Mouse (Mus musculus) right cerebral cortex, postnatal 14 days (tissue): ENCODE results near the gene Mettl15.
"Not testable (repeated sequence)": the region's sequence is repeated elsewhere in the genome, so short reads cannot be mapped to it uniquely, and the experiment has no call there.

ENCODE experiments used
- DNase-seq: peaks from one replicate; pipeline ENCODE4 v3.0.0; 2022

Mettl15 gene

DNA sequence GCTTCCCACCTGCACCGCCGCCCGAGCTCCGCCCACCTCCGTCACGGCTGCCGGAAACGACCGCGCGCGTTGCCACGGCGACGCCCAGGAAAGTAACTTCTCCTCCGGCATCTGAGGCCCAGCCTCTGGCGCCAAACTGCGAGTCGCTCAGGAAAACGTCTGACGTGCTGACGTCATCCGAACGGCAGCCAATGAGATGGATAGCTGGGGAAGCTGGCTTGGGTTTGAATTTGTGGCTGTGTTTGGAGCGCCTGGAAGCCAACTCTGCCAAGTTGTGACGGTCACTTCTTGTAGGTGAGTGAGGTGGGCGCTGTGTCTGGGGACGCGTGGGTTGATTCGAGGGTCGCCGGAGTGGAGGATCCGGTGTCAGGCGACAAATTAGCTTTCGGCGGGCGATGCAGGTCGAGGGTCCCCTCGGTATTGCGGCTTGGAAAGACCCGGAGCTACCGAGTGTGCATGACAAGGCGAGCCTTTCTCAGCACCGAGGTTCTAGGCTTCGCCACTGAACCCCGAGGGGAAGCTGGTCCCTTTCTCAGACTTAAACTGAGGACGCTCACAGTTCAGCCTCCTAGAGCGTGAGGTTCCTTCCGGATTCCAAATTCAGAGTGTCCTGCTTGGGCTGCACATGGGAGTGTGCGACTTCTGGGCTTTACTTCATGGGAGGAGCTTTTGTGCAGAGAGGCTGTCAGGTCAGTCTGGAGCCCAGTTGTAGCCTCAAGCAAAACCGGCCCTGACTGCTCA lies at the start of gene Mettl15, which contains the start of gene Kif18a:
Gene Mettl15 (minus strand): TSS at position 149 of the 741 bp plus-strand sequence.
Gene Kif18a (plus strand): TSS at position 139 of the 741 bp plus-strand sequence.
- DNase-seq, result peak; percentile 95

DNA sequence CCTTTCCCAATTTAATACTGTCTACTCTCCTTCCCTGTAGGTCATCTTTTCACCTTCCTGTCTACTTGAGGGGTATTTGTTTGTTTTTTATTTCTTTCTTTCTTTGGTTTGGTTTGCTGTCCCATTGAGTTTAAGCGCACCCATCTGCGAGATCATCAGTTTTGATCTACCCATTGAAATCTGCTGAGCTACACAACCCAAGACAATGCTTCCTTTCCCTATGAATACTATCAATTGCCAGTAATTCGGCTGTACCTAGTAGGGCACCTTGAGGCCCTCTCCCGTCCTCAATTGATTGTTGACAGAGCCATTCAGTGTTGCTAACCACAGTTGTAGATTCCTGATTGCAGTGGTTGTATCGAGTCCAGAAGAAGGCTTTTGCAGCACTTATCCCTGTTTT lies 30.8 kb upstream of the Mettl15 start:
- no peak for DNase-seq

DNA sequence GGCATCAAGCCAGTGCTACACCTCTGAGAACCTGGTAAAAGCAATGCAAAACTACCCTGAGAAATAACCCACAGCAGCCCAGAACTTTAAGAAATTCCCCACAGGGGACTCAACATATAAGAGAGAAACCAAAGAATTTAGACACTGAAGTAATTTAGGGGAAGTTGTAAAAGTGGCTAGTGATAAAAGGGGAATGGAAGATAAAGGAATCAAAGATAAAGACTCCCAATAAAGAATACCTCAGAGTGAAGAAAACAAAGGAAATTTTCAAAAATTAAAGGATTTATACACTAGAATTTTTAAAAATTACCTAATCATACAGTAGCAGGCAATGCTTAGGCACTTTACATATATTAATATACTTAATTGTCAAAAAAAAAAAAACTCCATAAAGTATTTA lies 23.1 kb upstream of the Mettl15 start:
- DNase-seq, result no peak

DNA sequence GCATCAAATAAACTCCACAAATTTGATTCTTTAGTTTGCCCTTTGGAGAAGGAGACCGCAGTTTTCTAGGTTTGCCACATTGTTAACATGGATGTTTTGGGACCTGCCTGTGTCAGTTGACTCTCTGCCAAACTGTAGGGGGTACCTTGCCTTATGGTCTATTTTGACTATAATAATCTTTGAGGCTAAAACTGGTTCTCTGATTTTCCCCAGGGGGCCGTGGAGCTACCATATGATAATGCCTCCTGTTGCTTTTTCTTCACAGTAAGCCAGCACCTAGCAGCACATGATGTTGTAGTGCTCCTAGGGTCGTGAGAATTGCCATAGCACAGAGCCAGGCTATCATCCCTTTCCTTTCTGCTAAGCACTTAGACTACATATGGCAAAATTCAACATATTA lies 21.7 kb upstream of the Mettl15 start:
- no peak for DNase-seq

- DNase-seq, result no peak
These were observed 17.6 kb upstream of the Mettl15 start for GRCm38 (mm10) chr2:109298160-109298559.

DNA sequence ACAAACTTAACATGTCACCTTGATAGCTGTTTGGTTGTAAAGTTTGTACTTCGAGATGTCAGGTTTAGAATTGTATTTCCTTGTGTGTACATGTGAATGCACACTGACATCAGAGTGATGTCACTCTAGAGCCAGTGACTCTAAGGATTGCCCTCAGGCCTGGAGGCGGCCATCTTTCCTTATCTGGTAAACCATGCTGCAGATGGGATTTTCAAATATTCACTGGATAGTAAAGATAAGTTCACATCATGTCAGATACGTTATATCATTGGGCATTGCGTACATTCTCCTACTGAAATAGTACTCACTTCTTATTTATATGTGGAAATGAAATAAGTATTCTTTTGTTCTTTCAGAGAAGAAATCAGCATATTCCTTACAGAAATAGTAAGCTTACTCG lies 15.7 kb upstream of the Mettl15 start:
- no peak for DNase-seq

DNA sequence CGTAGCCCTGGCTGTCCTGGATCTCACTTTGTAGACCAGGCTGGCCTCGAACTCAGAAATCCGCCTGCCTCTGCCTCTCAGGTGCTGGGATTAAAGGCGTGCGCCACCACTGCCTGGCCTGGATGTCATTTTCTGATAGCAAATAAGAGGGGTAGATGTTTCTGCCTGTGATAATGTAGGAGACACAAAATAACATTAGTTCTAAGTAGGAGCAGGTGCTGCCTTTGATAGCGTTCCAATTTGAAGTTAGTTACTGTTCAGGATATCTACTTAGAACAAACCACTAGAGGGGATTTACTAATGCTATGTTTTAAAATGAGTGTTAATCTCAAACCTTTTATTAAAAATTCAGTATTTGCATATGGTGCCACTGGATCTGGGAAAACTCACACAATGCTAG lies 8.8 kb upstream of the Mettl15 start:
- DNase-seq, result no peak

DNA sequence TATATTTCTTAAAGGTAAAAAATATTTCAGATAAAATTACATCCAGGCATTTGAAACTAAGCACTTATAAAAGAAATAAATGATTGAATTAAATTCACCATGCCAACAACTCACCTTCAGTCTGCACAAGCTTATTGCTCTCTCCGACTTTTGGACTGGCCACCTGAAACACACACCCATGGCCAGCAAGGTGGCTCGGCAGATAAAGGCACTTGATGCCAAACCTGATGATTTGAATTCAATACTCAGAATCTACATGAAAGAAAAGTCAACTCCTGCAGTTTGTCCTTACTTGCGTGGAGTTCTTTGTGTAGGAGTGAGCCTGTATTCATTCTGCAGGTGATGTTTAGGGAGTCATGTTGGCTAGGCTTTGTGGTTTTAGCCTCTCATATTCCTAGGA lies 3.6 kb upstream of the Mettl15 start:
- DNase-seq, result no peak

- no peak for DNase-seq
These were observed 768 bp upstream of the Mettl15 start for GRCm38 (mm10) chr2:109281341-109281690.

GRCm38 (mm10) chr2:109280272-109280599 lies 312 bp downstream of the Mettl15 start:
- DNase-seq, result no peak

DNA sequence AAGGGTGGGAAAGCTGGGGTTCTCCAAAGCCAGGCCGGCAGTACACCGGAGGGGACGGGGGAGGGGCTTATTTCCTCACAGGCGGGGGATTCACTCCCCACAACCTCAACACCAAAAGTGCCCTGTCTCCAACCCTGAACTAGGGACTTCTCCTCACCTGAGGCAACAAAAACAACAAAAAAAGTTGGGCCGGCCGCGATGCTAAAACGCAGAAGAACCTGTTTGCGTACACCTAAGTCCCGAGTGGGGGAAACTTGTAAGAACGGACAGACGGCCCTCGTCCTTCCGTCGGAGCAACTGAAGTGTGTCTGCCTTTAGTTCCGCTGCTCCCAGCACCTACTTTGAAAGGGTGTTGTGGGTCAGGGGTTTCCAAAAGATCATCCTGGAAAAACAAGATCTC lies 2.5 kb downstream of the Mettl15 start:
- DNase-seq, result peak; percentile 14

GRCm38 (mm10) chr2:109277593-109277992 lies 3.0 kb downstream of the Mettl15 start:
- no peak for DNase-seq

DNA sequence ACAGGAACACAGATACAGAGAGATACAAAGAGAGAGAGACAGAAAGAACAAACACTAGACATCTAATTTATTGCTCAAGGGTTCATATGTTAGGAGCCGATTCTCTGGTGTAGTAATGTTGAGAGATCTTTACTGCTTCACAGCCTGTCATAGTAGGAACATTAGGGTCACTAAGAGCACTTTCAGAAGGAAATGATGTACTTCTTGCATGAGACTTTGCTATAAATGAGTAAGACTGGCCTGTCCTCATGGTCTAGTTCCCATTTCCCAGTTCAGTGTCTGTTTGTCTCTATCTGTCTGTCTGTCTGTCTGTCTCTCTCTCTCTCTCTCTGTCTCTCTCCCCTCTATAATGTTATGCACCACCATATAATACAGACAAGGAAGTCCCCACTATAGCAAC lies 7.5 kb downstream of the Mettl15 start:
- no peak for DNase-seq

GRCm38 (mm10) chr2:109262779-109263178 lies 17.8 kb downstream of the Mettl15 start:
- DNase-seq, result no peak

- no peak for DNase-seq
These were observed 38.6 kb downstream of the Mettl15 start for GRCm38 (mm10) chr2:109241947-109242346.

DNA sequence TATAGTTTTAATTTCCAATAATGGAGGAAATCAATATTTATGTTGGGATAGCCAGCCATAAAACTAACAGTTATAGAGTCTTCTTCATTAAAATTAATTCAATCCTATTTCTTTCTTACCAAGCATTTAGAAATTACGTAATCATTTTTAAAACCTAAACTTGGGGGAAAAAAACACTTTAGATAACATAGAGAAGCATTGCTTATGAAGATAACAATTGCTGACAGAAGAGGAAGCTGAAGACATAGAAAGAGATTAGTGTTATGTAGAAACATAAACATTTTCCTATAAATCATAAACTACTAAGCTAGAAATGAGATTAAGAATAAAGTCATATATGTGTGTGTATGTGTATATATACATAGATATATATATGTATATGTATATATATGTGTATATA lies 44.8 kb downstream of the Mettl15 start:
- DNase-seq, result no peak

DNA sequence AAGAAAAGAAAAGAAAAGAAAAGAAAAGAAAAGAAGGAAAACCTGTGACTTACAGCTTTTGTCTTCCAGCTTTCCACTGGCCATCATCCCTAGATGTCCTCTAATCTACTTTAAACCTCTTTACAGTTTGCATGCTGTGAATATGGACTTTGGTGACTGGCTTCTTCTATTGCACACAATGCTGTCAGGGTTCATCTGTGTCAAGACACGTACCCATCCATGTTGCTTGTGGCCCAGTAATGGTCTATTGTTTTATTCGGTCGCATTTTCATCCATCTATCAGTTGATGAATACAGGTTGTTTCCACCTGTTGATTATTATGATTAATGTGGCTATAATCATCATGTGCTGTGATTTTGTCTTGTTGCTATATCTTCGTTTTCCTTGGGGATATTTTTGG lies 46.7 kb downstream of the Mettl15 start:
- DNase-seq, result no peak

DNA sequence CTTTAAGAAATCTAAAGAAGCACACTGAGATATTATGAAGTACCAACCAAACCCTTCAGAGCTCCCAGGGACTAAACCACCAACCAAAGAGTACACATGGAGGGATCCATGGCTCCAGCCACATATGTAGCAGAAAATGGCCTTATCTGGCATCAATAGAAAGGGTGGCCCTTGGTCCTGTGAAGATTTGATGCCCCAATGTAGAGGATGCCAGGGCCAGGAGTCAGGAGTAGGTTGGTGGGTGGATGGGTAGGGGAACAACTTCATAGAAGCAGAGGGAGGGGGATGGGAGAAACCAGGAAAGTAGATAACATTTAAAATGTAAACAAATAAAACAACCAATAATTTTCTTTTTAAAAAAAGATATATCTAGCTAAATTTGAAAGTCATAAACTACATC lies 50.1 kb downstream of the Mettl15 start:
- DNase-seq, result no peak

GRCm38 (mm10) chr2:109227196-109227595 lies 53.4 kb downstream of the Mettl15 start:
- no peak for DNase-seq

DNA sequence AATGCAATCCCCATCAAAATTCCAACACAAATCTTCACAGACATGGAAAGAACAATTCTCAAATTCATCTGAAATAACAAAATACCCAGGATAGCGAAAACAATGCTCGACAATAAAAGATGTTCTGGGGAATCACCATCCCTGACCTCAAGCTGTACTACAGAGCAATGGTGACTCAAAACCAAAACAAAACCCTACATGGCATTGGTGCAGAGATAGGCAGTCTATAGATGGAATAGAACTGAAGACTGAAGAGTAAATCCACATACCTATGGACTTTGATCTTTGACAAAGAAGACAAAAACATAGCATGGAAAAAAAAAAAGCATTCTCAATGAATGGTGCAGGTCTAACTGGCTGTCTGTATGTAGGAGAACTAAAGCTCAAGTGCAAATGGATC lies 59.1 kb downstream of the Mettl15 start:
- DNase-seq, result no peak

DNA sequence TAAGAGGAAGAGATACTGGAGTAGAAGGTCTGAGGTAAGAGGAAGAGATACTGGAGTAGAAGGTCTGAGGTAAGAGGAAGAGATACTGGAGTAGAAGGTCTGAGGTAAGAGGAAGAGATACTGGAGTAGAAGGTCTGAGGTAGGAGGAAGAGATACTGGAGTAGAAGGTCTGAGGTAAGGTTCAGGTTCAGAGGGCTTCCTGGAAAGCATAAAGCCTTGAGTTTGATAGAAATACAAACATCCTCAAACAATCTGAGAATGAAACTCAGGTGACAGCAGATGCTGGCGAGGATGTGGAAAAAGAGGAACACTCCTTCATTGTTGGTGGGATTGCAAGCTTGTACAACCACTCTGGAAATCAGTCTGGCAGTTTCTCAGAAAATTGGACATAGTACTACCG lies 63.9 kb downstream of the Mettl15 start:
- DNase-seq, result not testable (repeated sequence)

DNA sequence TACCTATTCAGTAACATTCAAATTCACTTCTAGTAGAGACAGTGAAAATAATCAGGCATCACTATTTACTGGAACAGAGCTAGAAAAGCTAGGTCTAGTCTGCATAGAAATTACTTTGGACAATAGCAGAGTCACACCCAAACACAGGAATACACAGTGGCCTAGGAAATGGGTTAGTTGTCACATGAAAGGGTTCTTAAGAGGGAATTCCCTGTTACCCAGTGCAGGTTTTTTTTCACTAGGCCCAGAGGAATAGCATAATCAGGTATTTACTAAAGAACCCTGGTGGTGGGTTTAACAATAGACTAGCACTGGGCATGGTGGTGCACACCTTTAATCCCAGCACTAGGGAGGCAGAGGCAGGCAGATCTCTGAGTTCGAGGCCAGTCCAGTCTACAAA lies 69.9 kb downstream of the Mettl15 start:
- not testable (repeated sequence) for DNase-seq

GRCm38 (mm10) chr2:109208032-109208431 lies 72.5 kb downstream of the Mettl15 start:
- DNase-seq, result no peak

- no peak for DNase-seq
These were observed 97.6 kb downstream of the Mettl15 start for GRCm38 (mm10) chr2:109182993-109183392.

GRCm38 (mm10) chr2:109158509-109158908 lies 122.0 kb downstream of the Mettl15 start:
- no peak for DNase-seq
